Mouse (Mus musculus) kidney, adult 18-20 months (tissue): ENCODE measurements at regions not wholly inside any gene's neighbourhood (a gene's known extent, or its start where the extent isn't known, plus 50 kb on each side); places are given as distances from the start of the nearest gene placed in this dataset.

Source experiments
- DNase-seq: peaks from one replicate; pipeline ENCODE4 v3.0.0; 2021

- DNase-seq, result no peak
Observed at GRCm38 (mm10) chr13:103460499-103460898, 126.2 kb upstream of the Mast4 start.

DNA sequence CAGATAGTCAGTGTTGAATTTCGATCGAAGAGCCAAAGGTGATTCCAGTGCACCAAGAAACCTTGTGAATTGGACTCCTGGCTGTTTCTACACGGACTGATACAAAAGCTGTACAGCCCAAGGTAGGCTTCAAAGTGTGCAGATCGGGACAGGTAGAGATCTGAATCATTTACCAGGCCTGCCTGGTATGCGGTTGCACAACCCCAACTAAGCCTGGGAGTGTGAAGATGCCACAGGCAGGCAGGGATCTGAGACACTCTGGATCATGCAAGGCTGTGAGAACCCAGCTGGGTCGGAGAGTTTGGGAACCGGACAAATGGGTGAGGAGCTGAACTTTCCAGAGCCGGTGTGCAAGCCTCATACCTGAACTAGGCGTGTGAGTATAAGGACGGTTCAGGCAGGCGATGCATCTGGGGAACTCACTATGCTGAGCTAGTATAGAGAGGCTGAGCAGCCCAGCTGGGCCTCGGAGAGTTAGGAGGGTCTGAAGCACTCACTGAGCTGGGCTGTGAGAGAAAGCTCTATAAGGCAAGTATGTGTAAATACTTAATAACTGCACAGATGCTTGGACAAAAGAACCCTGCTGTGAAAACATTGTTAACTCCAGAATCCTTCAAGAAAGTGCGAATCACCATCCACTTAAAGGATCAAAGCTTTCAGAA is 125.3 kb upstream of the Mast4 start:
- DNase-seq, result no peak

- no peak for DNase-seq
Observed at GRCm38 (mm10) chr13:103452837-103453236, 118.5 kb upstream of the Mast4 start.

GRCm38 (mm10) chr13:103430589-103430988 is 96.3 kb upstream of the Mast4 start:
- DNase-seq, result no peak

GRCm38 (mm10) chr13:103424011-103424410 is 89.7 kb upstream of the Mast4 start:
- no peak for DNase-seq

- DNase-seq, result no peak
Observed at GRCm38 (mm10) chr13:103423417-103423816, 89.1 kb upstream of the Mast4 start.

- no peak for DNase-seq
Observed at GRCm38 (mm10) chr13:103422997-103423396, 88.7 kb upstream of the Mast4 start.

- DNase-seq, result no peak
Observed at GRCm38 (mm10) chr13:103419146-103419545, 84.8 kb upstream of the Mast4 start.

DNA sequence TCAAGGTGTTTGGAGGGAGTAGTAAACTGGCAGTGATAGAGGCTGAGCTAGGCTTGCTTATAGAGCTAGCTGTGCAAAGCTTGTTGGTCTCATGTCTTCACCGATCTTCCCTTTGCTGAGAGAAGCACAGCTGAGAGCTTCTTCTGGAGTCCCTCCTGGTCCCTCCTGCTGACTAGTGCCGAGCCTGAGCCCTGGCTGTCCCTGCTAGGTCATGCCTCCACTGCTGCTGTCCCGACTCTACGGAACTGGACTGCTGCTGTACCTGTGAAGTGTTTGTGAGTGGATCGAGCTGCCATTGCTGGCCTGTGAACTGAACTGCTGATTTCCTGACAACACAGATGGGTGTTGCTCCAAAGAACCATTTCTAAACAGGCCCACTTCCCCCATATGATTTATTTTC is 83.0 kb upstream of the Mast4 start:
- DNase-seq, result no peak

DNA sequence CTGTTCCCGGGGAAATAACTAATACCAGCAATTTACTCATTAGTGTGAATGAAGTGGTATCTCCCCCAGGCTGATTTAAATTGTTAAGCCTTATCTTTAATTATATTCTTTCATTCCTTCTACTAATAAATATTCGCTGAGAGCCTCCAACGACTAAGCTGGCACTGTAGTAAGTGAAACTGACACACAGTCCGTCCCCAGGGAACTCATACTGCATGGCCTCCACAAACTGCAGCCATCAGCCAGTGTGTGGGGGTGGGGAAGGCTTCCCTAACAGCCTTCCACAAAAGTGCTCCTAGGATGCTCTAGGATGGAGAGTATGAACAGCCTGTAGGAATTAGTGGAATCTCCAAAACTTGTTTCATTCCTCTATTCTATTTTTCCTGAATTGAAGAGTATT is 81.0 kb upstream of the Mast4 start:
- no peak for DNase-seq

- no peak for DNase-seq
Observed at GRCm38 (mm10) chr13:103412566-103412965, 78.3 kb upstream of the Mast4 start.

DNA sequence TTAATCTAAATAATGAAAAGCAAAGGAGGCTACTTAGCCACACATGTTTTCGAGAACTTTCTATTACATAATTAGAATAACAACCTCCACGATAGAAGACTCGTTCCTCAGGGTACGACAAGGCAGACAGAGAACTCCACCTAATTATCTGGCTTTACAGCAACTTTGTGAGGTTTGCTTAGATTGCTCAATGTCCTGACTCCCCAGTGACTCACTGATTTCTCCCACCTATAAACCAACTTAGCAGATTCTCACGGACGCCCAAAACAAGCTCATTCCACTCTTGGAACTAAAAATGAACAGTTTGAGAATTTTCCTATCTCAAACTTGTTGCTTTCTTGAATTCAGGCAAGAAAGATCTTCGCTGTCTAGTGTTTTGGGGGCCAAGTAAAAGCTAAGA is 75.0 kb upstream of the Mast4 start:
- DNase-seq, result no peak

- DNase-seq, result no peak
Observed at GRCm38 (mm10) chr13:103396526-103397020, 62.3 kb upstream of the Mast4 start.

GRCm38 (mm10) chr13:103396099-103396498 is 61.8 kb upstream of the Mast4 start:
- DNase-seq, result no peak

DNA sequence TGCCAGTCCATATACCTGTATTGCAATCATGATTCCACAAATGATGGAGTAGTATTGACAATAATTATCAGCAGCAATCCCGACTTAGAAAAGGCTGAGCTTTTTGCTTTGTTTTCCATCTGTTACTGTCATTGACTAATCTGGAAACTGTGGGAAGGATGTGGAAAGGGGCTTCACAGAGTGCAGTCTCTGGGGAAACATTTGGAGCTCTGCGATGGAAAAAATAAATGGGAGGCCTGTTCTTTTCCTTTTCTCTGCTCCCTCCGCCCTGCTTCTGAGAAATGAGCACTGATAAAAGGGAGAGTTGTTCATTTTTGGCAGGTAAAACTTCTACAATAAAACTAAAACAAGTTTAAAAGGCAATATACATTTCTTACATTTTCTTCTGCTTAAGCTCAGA is 58.3 kb upstream of the Mast4 start:
- DNase-seq, result no peak

DNA sequence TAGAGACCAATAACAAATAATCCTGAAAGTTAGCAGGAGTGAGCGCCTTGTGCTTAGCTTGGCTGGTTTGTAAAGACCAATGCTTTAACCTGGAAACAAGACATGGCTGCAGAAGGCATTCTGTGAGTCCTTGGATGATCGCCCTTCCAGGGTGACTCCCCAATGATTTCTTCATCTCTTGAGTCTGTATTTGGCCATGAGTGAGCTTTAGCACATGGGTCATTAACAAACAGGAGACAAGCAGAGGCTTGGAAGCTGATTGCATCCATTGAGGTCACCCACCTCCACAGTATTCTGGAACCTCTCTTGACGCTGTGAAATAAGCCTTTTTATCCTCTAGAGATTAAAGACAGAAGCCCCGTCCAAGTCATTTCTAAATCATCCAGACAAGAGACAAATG is 57.1 kb upstream of the Mast4 start:
- DNase-seq, result no peak

GRCm38 (mm10) chr13:103390991-103391390 is 56.7 kb upstream of the Mast4 start:
- no peak for DNase-seq

DNA sequence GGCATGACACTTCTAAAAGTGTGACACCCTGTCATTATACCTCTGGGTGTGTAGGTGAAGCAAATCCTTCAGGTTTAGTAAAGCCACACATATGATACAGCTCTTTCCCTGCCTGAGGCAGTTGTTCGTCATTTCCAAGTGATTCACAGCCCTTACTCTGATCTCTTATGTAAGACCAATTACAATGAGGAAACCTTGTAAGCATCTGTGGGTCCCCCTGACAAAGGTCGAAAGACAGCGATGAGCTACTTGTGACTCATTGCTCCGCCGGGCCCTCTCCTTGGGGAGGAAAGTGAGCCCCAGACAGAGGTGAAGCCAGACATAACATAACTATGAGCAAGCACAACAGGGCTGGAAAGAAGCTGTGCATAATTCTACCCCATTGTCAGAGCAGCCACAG is 52.7 kb upstream of the Mast4 start:
- DNase-seq, result no peak
